Mouse (Mus musculus) limb, embryonic 11.5 days (tissue): ENCODE results near the gene Rimbp2. TPM values are rescaled to one million over a fixed set of nuclear protein-coding genes. Genes with fewer than 3 reads are reported as not detected.

Experiments
- ATAC-seq: fragments of 200-750 bp; cut with Nextera tagmentation; 2 replicates; pipeline ENCODE4 v1.8.0; 2017; ENCODE audit warnings: low read depth; ENCODE audit not compliant: insufficient number of reproducible peaks, low FRiP score, low TSS enrichment
- DNase-seq: peaks from one replicate; pipeline ENCODE4 v3.0.0-alpha.2; 2015; ENCODE audit warnings: low spot score
- H3K27ac ChIP-seq: fragments of 300-500 bp; sonication (generic); replicated peaks from 2 replicates; pipeline ENCODE4 v1.5.1; 2014; ENCODE audit warnings: low read depth, mild to moderate bottlenecking, low read length
- H3K27me3 ChIP-seq: fragments of 300-500 bp; sonication (generic); 2 replicates; pipeline ENCODE4 v1.6.1; 2014; ENCODE audit warnings: mild to moderate bottlenecking, low read length, mixed read lengths; ENCODE audit not compliant: control insufficient read depth, insufficient read depth
- H3K36me3 ChIP-seq: fragments of 300-500 bp; sonication (generic); 2 replicates; pipeline ENCODE4 v1.6.1; 2014; ENCODE audit warnings: mild to moderate bottlenecking, low read length, moderate library complexity, mixed read lengths; ENCODE audit not compliant: control insufficient read depth, insufficient read depth
- H3K4me1 ChIP-seq: fragments of 300-500 bp; sonication (generic); 2 replicates; pipeline ENCODE4 v1.6.1; 2014; ENCODE audit warnings: low read length, mixed read lengths; ENCODE audit not compliant: control insufficient read depth, insufficient read depth
- H3K4me2 ChIP-seq: fragments of 300-500 bp; sonication (generic); 2 replicates; pipeline ENCODE4 v1.6.1; 2014; ENCODE audit warnings: low read depth, mild to moderate bottlenecking, moderate library complexity; ENCODE audit not compliant: severe bottlenecking
- H3K4me3 ChIP-seq: fragments of 300-500 bp; sonication (generic); 2 replicates; pipeline ENCODE4 v1.5.1; 2014; ENCODE audit warnings: low read depth, low read length
- H3K9ac ChIP-seq: fragments of 300-500 bp; sonication (generic); 2 replicates; pipeline ENCODE4 v1.6.1; 2014; ENCODE audit warnings: mild to moderate bottlenecking, low read length
- H3K9me3 ChIP-seq: fragments of 300-500 bp; sonication (generic); 2 replicates; pipeline ENCODE4 v1.6.1; 2016; ENCODE audit warnings: low read length; ENCODE audit not compliant: control insufficient read depth
- WGBS: fragments of 180-500 bp; shearing (Covaris S2); extraction: QIAGEN DNeasy Blood & Tissue Kit; methylation state at CpG from one replicate; pipeline ENCODE4 v1.1.7; 2014; 5-methylcytosine and 5-hydroxymethylcytosine counted together
- polyA plus RNA-seq: library from polyadenylated mRNA; unstranded; fragments of >200 nt; fragmentation: Nextera tagmentation; extraction: Ambion mirVana; gene quantifications from 2 replicates; pipeline ENCODE4 v1.2.1, GENCODE M21; 2014

Rimbp2 gene
- polyA plus RNA-seq, 1 experiment from 2014 or later: 0.09 TPM

DNA sequence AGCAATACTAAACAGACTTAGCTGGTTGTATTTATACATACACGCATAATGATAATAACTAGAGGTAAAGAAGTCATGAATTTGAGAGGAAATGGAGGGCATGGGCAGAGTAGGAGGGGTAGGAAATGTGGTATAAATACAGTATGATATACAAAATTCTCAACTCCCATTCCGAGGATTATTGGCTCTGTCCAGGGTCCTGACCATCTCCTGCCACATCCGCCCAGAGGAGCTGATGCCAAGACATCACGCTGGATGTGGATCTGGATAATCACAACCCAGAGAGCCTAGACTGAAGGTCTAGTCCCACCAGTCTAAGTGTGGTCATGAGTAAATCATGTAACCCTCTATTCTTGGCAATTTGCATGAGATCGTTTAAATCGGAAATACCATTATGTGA is 100.5 kb downstream of the Rimbp2 start:
- WGBS: 63% methylated on average over 6 of the region's 6 CpGs
- ATAC-seq (no peak), DNase-seq (peak; percentile 78)
- H3K27ac ChIP-seq: no peak overlapping the region
- H3K36me3 ChIP-seq: no peaks in the 10 kb centered on the region
- no peak overlapping the region for H3K4me2 ChIP-seq
- H3K4me3 ChIP-seq: no peak overlapping the region
- no peaks in the 10 kb centered on the region for H3K4me1 ChIP-seq
- H3K9me3 ChIP-seq: no peaks in the 10 kb centered on the region
- H3K9ac ChIP-seq: no peak overlapping the region
- no peaks in the 10 kb centered on the region for H3K27me3 ChIP-seq

GRCm38 (mm10) chr5:128847806-128848205 is 105.5 kb downstream of the Rimbp2 start:
- ATAC-seq (no peak), DNase-seq (no peak)
- H3K36me3 ChIP-seq: no peaks in the 10 kb centered on the region
- no peak overlapping the region for H3K4me3 ChIP-seq
- no peak overlapping the region for H3K9ac ChIP-seq
- no peaks in the 10 kb centered on the region for H3K4me1 ChIP-seq
- no peak overlapping the region for H3K27ac ChIP-seq
- no peaks in the 10 kb centered on the region for H3K27me3 ChIP-seq
- no peaks in the 10 kb centered on the region for H3K9me3 ChIP-seq
- H3K4me2 ChIP-seq: no peak overlapping the region
- 81% methylated on average over 8 of the region's 8 CpGs for WGBS

GRCm38 (mm10) chr5:128846433-128847040 is 106.7 kb downstream of the Rimbp2 start:
- H3K4me3 ChIP-seq: no peak overlapping the region
- no peak overlapping the region for H3K27ac ChIP-seq
- no peaks in the 10 kb centered on the region for H3K9me3 ChIP-seq
- ATAC-seq (no peak), DNase-seq (no peak)
- 90% methylated on average over 12 of the region's 12 CpGs for WGBS
- H3K4me2 ChIP-seq: no peak overlapping the region
- no peaks in the 10 kb centered on the region for H3K27me3 ChIP-seq
- H3K36me3 ChIP-seq: no peaks in the 10 kb centered on the region
- H3K4me1 ChIP-seq: no peaks in the 10 kb centered on the region
- no peak overlapping the region for H3K9ac ChIP-seq

DNA sequence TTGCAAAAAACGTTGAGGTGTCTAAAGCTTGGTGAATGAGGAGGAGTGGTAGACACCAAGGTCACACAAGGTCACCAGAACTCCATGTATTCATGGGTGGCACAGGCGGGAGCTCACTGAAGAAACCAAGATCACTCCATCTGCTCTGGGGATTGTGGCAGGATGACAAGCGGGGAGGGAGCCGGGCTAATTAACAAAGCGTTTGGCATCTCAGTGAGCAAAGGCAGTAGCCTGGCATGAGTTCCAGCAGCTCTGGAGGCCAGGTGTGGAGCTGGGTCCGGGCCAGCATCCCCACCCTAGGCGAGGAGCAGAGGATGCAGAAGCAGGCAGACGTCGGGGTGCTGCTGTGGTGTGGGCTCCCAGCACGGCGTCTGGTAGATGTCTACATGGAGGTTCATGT is 108.3 kb downstream of the Rimbp2 start:
- Histone ChIP-seq H3K27me3 (no peaks in the 10 kb centered on the region), H3K4me3 (no peak overlapping the region), H3K9ac (no peak overlapping the region), H3K4me2 (no peak overlapping the region), H3K27ac (no peak overlapping the region), H3K9me3 (no peaks in the 10 kb centered on the region), H3K36me3 (no peaks in the 10 kb centered on the region), H3K4me1 (no peaks in the 10 kb centered on the region)
- ATAC-seq (no peak), DNase-seq (no peak)
- 88% methylated on average over 11 of the region's 11 CpGs for WGBS

DNA sequence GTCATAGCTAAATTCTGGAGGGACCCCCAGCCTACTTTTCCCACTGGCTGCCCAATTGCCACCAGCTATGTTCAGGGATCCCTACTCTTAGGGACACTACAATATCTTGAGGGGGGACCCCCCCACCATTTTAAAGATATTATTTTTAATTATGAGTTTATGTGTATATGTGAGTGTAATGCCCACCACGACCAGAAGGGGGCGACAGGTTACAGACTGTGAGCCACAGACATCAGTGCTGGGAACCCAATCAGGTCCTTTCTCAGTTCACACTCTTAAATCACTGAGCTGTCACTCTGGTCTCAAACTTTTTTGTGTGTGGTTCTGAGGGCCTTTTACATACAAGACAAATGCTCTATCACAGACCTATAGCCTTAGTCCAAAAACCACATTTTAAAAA is 109.3 kb downstream of the Rimbp2 start:
- Histone ChIP-seq H3K36me3 (no peaks in the 10 kb centered on the region), H3K9me3 (no peaks in the 10 kb centered on the region), H3K27ac (no peak overlapping the region), H3K4me2 (no peak overlapping the region), H3K27me3 (no peaks in the 10 kb centered on the region), H3K9ac (no peak overlapping the region), H3K4me3 (no peak overlapping the region), H3K4me1 (no peaks in the 10 kb centered on the region)
- no peak for ATAC-seq
- no peak for DNase-seq
- WGBS: 34% methylated on average over 2 of the region's 2 CpGs

- no peaks in the 10 kb centered on the region for H3K27me3 ChIP-seq
- no peak overlapping the region for H3K4me3 ChIP-seq
- 60% methylated on average over 4 of the region's 4 CpGs for WGBS
- no peaks in the 10 kb centered on the region for H3K9me3 ChIP-seq
- DNase-seq (no peak), ATAC-seq (no peak)
- H3K4me1 ChIP-seq: no peaks in the 10 kb centered on the region
- H3K9ac ChIP-seq: no peak overlapping the region
- no peak overlapping the region for H3K4me2 ChIP-seq
- H3K36me3 ChIP-seq: no peaks in the 10 kb centered on the region
- H3K27ac ChIP-seq: no peak overlapping the region
These were observed 111.7 kb downstream of the Rimbp2 start for GRCm38 (mm10) chr5:128841541-128841940.

DNA sequence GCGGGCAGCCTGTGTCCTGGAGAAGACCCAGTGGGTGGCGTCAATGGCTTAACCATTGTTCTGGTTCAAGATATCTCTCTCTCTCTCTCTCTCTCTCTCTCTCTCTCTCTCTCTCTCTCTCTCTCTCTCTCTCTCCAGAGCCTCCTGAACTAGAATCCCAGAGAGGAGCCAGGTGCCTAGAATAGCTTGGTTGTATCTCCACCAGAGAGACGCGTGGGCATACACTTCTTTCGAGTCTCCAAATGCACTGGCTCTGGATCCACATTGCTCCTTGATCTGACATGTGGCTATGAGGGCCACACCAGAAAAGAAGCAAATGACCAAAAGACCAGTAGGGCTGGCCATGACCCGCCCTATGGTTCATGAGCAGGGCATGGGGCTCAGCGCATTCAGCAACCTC is 116.2 kb downstream of the Rimbp2 start:
- no peak overlapping the region for H3K4me2 ChIP-seq
- no peaks in the 10 kb centered on the region for H3K9me3 ChIP-seq
- no peaks in the 10 kb centered on the region for H3K36me3 ChIP-seq
- DNase-seq (no peak), ATAC-seq (no peak)
- no peaks in the 10 kb centered on the region for H3K27me3 ChIP-seq
- no peaks in the 10 kb centered on the region for H3K4me1 ChIP-seq
- H3K9ac ChIP-seq: no peak overlapping the region
- WGBS: 88% methylated on average over 7 of the region's 7 CpGs
- no peak overlapping the region for H3K4me3 ChIP-seq
- H3K27ac ChIP-seq: no peak overlapping the region

DNA sequence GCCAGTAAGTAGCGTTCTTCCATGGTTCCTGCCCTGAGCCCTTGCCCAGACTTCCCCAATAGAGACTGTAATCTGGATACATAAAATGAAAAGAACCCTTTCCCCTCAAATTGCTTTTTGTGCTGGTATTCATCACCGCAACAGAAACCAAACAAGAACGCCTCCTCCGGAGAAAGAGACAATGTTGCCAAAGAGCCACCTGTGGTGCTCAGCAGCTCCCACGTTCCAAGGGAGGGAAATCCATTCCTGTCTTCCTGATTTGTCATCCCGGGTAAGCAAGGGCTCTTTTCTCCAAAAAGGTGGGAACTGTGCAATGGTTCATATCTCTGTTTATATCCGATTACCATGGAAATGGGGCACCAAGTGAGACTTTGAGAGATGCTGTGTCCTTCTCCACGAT is 119.2 kb downstream of the Rimbp2 start:
- no peaks in the 10 kb centered on the region for H3K9me3 ChIP-seq
- H3K27me3 ChIP-seq: no peaks in the 10 kb centered on the region
- H3K4me1 ChIP-seq: no peaks in the 10 kb centered on the region
- no peak overlapping the region for H3K4me3 ChIP-seq
- no peak for DNase-seq
- H3K36me3 ChIP-seq: no peaks in the 10 kb centered on the region
- H3K4me2 ChIP-seq: no peak overlapping the region
- 79% methylated on average over 8 of the region's 8 CpGs for WGBS
- no peak for ATAC-seq
- H3K9ac ChIP-seq: no peak overlapping the region
- H3K27ac ChIP-seq: no peak overlapping the region

DNA sequence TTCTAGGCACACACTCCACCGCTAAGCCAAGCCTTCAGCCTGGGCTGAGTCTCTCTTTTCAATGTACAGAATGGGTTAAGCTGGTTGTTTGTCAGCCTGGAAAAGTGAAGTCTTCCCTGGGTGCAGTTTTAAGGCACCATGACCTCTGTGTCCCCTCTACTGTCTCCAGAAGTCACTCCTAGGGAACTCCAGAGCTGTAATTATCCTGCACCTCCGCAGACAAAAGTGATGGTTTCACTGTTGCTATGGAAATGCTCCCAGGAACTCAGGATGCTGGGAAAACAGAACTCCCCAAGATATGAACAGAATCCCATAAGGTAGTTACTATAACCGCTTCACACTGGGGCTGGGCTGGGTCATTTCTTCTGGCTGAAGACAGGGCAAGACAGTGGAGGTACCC is 130.4 kb downstream of the Rimbp2 start:
- WGBS: 83% methylated on average over 3 of the region's 3 CpGs
- Histone ChIP-seq H3K4me3 (no peak overlapping the region), H3K27ac (no peak overlapping the region), H3K36me3 (no peaks in the 10 kb centered on the region), H3K9me3 (no peaks in the 10 kb centered on the region), H3K27me3 (no peaks in the 10 kb centered on the region), H3K4me2 (no peak overlapping the region), H3K4me1 (no peaks in the 10 kb centered on the region), H3K9ac (no peak overlapping the region)
- no peak for DNase-seq
- ATAC-seq: no peak
